Mouse (Mus musculus): Measurements from ENCODE around the gene Mylk3. TPM values are rescaled to one million over a fixed set of nuclear protein-coding genes. Genes with fewer than 3 reads are reported as not detected.

Gene Mylk3
- polyA plus RNA-seq, 1 experiment from 2014 or later: 0.13 TPM

DNA sequence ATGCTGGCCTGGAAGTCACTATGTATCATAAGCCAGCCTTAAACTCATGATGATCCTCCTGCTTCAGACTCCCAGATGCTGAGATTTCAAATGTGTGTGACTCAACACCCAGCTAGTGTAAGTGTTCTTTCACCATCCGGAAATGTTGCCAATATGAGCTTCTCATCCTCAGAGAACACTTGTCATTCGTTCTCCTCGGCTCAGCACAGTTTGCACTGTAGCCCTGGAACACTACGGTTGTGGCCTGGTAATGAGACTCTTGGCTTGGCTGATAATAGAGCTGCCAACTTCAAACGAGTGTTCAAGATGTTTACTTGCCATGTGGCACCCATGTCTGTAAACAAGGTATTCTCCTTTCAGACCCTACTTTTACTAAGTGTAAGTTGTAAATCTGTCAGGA is 82.6 kb downstream of the Mylk3 start:
- Histone ChIP-seq H3K4me3 (ENCODE audit: low read depth, low read length) (no peak overlapping the region), H3K27me3 (ENCODE audit: control insufficient read depth, insufficient read depth, low read length) (no peaks in the 10 kb centered on the region), H3K27ac (replicated peaks) (no peak overlapping the region), H3K4me2 (replicated peaks; ENCODE audit: low read depth) (no peak overlapping the region), H3K36me3 (ENCODE audit: control insufficient read depth, insufficient read depth, low read length) (peaks cover 6% of the 10 kb centered on the region), H3K9ac (ENCODE audit: low read length) (no peak overlapping the region), H3K4me1 (replicated peaks; ENCODE audit: control insufficient read depth, insufficient read depth) (peaks cover 6% of the 10 kb centered on the region), H3K9me3 (ENCODE audit: control insufficient read depth, low read length) (no peaks in the 10 kb centered on the region)
- ATAC-seq (ENCODE audit: low FRiP score, low TSS enrichment) (no peak), DNase-seq (ENCODE audit: low spot score) (no peak)
- TF ChIP-seq EP300 (optimal IDR thresholded peaks at IDR 0.05): no peak
- no peak for TF ChIP-seq CTCF (IDR thresholded peaks at IDR 0.05; ENCODE audit: low read depth)
- 85% methylated on average over 5 of the region's 5 CpGs for WGBS

DNA sequence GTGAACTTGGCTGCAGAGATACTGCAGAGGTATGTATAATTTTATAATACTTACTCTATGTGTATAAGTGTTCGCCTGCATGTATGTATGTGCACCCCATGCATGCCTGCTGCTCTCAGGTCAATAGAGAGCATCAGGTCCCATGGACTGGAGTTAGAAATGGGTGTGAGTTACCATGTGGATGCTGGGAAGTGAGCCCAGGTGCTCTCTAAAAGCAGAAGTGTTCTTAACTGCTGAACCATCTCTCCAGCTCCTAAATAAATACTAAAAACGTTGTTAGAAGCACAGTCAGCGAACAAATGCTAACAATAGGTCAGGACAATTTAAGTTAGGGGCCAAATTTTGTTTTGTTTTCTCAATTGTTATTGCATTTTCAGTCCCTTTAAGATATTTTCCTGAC is 83.2 kb downstream of the Mylk3 start:
- no peak for TF ChIP-seq CTCF (IDR thresholded peaks at IDR 0.05; ENCODE audit: low read depth)
- TF ChIP-seq EP300 (optimal IDR thresholded peaks at IDR 0.05): no peak
- Histone ChIP-seq H3K9ac (ENCODE audit: low read length) (no peak overlapping the region), H3K27ac (replicated peaks) (no peak overlapping the region), H3K4me1 (replicated peaks; ENCODE audit: control insufficient read depth, insufficient read depth) (peaks cover 6% of the 10 kb centered on the region), H3K4me2 (replicated peaks; ENCODE audit: low read depth) (no peak overlapping the region), H3K27me3 (ENCODE audit: control insufficient read depth, insufficient read depth, low read length) (no peaks in the 10 kb centered on the region), H3K4me3 (ENCODE audit: low read depth, low read length) (no peak overlapping the region), H3K36me3 (ENCODE audit: control insufficient read depth, insufficient read depth, low read length) (peaks cover 6% of the 10 kb centered on the region), H3K9me3 (ENCODE audit: control insufficient read depth, low read length) (no peaks in the 10 kb centered on the region)
- 75% methylated on average over 3 of the region's 3 CpGs for WGBS
- ATAC-seq (ENCODE audit: low FRiP score, low TSS enrichment): no peak
- no peak for DNase-seq (ENCODE audit: low spot score)

DNA sequence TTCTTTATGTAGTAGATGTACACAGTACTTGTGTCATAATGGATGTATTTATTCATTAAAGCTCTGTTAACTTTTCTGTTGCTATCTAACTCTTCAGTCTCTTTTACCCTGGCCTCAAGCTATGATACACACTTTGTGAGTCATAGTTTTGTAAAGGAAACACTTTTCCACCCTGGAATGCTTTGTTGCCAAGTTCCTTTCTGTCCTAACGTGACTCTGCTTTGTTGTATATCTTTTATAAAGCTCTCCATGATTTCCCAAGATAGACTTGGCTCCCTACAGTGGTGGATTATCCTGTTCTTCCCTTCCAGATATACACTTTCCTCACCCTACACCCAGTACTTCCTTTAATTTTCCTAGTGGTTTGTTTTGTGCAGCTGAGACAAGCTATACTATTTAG is 84.2 kb downstream of the Mylk3 start:
- no peak for ATAC-seq (ENCODE audit: low FRiP score, low TSS enrichment)
- no peak overlapping the region for H3K4me3 ChIP-seq (ENCODE audit: low read depth, low read length)
- no peaks in the 10 kb centered on the region for H3K9me3 ChIP-seq (ENCODE audit: control insufficient read depth, low read length)
- TF ChIP-seq CTCF (IDR thresholded peaks at IDR 0.05; ENCODE audit: low read depth): no peak
- TF ChIP-seq EP300 (optimal IDR thresholded peaks at IDR 0.05): no peak
- H3K9ac ChIP-seq (ENCODE audit: low read length): no peak overlapping the region
- no peak overlapping the region for H3K4me2 ChIP-seq (replicated peaks; ENCODE audit: low read depth)
- H3K27me3 ChIP-seq (ENCODE audit: control insufficient read depth, insufficient read depth, low read length): no peaks in the 10 kb centered on the region
- peaks cover 2% of the 10 kb centered on the region for H3K36me3 ChIP-seq (ENCODE audit: control insufficient read depth, insufficient read depth, low read length)
- H3K27ac ChIP-seq (replicated peaks): no peak overlapping the region
- peaks cover 6% of the 10 kb centered on the region for H3K4me1 ChIP-seq (replicated peaks; ENCODE audit: control insufficient read depth, insufficient read depth)
- DNase-seq (ENCODE audit: low spot score): no peak
- 8% methylated on average over 1 of the region's 1 CpGs for WGBS

DNA sequence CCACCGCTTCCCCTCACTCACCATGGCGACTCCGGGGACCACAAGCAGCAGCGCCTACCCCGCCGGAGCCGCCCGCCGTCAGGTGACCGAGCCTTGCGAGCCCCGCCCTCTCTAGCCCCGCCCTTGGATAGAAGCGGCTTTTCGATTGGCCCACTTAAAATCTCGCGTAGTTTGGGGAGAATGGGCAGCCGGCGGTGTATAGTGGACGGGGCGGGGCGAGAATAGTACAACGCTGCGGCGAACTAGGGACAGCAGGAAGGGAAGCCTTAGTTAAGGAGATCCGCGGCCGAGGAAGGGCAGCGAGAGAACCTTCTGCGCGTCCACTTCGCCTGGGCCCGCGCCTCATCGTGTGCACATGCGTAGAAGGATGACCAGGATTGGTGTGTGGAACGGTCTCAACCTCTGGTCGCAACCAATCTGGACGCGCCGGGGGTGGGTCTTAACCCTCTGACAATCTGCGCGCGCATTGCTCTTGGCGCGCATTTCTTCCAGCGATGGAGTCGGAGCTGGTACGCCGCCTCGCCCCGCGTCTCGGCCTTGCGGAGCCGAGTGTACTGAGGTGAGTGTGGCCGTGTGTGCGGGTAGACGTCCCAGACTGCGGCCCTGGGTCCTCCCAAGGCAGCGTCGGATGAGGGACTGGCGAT is 86.6 kb downstream of the Mylk3 start, which contains the start of the genes Orc6 and Vps35:
TSS of gene Orc6 (plus strand) at position 199 of the 644 bp plus-strand sequence.
TSS of gene Vps35 (minus strand) at position 369 of the 644 bp plus-strand sequence.
- peak within 1 kb of the TSS; percentile 97 for H3K27ac ChIP-seq (replicated peaks)
- no peaks in the 10 kb centered on the region for H3K9me3 ChIP-seq (ENCODE audit: control insufficient read depth, low read length)
- H3K4me2 ChIP-seq (replicated peaks; ENCODE audit: low read depth): peak within 1 kb of the TSS; percentile 94
- ATAC-seq (ENCODE audit: low FRiP score, low TSS enrichment) (peak; percentile 98), DNase-seq (ENCODE audit: low spot score) (peak; percentile 96)
- TF ChIP-seq EP300 (optimal IDR thresholded peaks at IDR 0.05) (peak; percentile 86), CTCF (IDR thresholded peaks at IDR 0.05; ENCODE audit: low read depth) (no peak)
- H3K9ac ChIP-seq (ENCODE audit: low read length): peak within 1 kb of the TSS; percentile 92
- peaks cover 2% of the 10 kb centered on the region; the same call in 1 of the 2 replicates for H3K36me3 ChIP-seq (ENCODE audit: control insufficient read depth, insufficient read depth, low read length)
- no peaks in the 10 kb centered on the region for H3K27me3 ChIP-seq (ENCODE audit: control insufficient read depth, insufficient read depth, low read length)
- H3K4me3 ChIP-seq (ENCODE audit: low read depth, low read length): peak within 1 kb of the TSS; percentile 97
- under 1% methylated on average over 63 of the region's 63 CpGs for WGBS
- peaks cover 6% of the 10 kb centered on the region for H3K4me1 ChIP-seq (replicated peaks; ENCODE audit: control insufficient read depth, insufficient read depth)

DNA sequence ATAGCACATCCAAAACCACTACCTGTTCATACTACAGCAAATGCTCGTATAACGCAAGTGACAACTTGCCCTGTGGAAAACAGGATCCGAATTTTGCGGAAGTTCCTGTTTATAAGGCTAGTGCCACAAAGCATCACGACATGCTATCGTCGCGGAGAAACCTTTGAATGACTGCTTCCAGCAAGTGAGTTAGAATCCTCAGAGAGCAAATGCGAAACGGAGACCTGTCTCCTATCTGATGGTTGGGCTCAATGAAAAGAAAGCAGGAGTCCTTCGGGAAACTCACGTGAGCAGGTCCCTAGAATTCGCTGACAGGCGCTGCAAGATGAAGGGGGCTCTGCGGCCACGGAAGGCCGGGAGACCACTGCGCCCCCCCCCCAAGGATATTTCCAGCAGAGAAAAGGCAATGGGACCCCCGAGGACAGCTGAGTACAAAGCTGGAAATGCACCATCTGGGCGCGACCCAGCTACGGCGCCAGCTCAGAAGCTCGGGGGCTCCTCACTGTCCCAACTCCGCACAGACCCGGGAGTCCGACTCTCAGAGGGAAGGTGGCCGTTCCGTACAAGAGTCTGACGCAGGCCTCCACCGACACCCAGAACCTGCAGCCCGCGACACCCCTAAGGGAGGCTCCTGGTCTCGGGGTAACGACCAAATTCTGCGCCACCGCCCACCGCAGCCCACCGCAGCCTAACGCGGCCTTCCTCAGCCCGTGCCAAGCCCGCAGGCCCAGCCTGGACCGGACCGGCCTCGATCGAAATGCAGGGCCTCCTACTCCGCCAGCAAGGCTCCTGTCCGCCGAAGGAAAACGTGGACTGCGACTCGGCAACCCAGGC is 87.3 kb downstream of the Mylk3 start:
- ATAC-seq (ENCODE audit: low FRiP score, low TSS enrichment) (peak; percentile 22), DNase-seq (ENCODE audit: low spot score) (no peak)
- Histone ChIP-seq H3K27me3 (ENCODE audit: control insufficient read depth, insufficient read depth, low read length) (no peaks in the 10 kb centered on the region), H3K4me3 (ENCODE audit: low read depth, low read length) (peak overlapping the region; percentile 97), H3K27ac (replicated peaks) (peak overlapping the region; percentile 97), H3K4me1 (replicated peaks; ENCODE audit: control insufficient read depth, insufficient read depth) (peaks cover 6% of the 10 kb centered on the region), H3K4me2 (replicated peaks; ENCODE audit: low read depth) (peak overlapping the region; percentile 94), H3K9ac (ENCODE audit: low read length) (peak overlapping the region; percentile 92), H3K9me3 (ENCODE audit: control insufficient read depth, low read length) (no peaks in the 10 kb centered on the region), H3K36me3 (ENCODE audit: control insufficient read depth, insufficient read depth, low read length) (peaks cover 2% of the 10 kb centered on the region; the same call in 1 of the 2 replicates)
- TF ChIP-seq CTCF (IDR thresholded peaks at IDR 0.05; ENCODE audit: low read depth): no peak
- no peak for TF ChIP-seq EP300 (optimal IDR thresholded peaks at IDR 0.05)
- under 1% methylated on average over 48 of the region's 53 CpGs for WGBS

Measured in stomach, postnatal 0 days (tissue).